Mouse (Mus musculus) frontal cortex, postnatal 36 days (tissue): Measurements from ENCODE around the gene Alk.

ENCODE experiments used
- DNase-seq, 2 experiments: peaks; one replicate each; pipeline ENCODE4 v3.0.0; 2022; ENCODE audit warnings: low spot score in 2 of 2

The Alk gene

GRCm38 (mm10) chr17:72038371-72038770, 566.1 kb downstream of the Alk start:
- DNase-seq, result no peak

- DNase-seq, result no peak
Observed at GRCm38 (mm10) chr17:72030672-72031071, 573.8 kb downstream of the Alk start.

DNA sequence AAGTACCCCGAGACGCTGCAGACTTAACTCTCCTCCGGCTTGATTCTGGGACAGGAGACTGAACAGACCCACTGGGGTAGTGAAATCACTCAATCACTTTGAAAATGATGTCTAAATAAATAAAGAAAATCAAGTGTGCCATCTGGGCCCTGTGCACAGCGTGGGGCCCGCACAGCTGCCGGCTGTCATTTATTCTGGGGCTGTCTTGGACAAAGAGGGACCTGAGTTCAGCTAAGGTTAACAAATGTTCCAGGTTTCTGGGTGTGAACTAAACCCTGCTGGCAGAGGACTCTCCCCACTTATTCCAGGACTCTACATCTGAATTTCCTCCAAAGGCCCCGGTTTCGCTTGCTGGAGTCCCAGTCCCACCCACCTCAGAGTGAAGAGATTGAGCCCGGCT, 581.1 kb downstream of the Alk start:
- no peak for DNase-seq

DNA sequence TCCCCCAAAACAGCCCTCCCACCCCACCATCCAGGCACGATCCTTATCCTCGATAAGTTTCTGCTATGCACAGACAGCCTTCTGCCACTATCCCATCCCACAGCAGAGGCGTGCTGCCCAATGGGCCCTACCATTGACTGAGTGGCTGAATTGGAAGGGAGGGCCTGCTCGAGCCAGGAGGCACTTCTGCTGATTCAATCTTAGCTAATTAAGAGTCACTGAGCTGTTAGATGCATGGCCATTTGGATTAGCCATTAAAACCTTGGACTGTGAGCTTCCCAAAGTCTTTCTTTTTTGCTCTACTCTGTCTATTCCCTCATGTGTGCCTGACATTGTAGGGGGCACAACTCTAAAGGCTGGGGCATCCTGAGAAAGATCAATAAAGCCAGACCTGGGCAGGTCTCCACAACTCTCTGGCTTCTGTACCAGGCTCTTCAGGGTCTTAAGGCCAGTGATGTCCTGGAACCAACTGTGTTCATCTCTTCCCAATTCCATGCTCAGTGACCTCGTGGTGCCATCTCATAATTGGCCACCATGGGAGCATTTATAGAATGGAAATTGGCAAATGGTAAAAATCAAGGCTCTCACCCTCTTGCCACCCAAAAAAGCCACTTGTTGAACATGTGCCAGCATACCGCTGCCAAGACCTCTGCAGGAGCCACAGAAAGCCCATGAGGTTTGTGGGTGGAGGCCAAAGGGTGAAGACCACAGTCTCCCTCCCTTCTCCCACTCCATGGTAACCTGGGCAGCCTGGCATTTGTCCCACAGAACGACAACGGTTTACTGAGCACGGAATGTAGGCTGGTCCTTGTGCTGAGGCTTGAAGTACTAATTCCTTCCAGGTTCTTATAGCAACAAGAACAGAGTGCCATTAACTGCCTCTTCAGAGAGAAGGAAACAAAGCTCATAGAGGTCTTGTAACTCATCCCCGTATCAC, 582.4 kb downstream of the Alk start:
- DNase-seq, result no peak

DNA sequence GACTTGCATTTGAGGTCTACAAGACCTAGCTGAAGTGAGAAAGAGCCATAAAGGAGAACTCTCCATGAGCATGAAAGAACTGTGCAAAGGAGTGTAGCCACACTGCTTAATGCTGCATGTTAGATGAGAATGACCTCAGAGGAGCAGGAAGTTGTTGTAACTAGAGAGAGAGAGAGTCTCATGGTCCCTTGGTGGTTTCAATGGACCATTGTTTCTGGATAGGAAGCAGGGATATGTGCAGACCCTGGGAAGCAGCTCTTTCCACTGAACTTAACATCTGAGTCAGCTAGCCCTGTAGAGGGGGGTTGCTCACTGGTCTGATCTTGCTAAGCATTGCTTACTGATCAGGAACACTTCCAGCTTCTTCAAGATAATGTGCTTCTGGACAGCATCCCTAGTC, 587.1 kb downstream of the Alk start:
- DNase-seq, result no peak

GRCm38 (mm10) chr17:72015253-72015652, 589.2 kb downstream of the Alk start:
- no peak for DNase-seq

DNA sequence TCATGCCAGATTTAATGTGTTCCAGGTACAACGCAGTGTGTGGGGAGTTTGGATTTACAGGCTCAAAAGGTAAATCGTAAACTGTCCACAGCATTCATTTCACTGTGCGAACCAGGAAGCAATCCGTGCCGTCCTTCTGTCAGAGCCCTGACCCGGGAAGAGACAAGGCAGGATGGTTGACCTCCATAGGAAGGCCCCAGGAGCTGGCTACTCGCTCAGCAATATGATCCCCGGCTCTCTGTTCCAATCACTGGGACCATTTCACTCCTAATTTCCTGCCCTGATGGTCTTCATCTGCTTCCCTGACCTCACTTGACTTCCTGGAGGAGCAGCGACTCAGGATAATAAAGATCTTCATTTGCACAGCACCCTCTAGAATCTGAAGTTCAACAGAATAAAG, 591.7 kb downstream of the Alk start:
- DNase-seq, result no peak

DNA sequence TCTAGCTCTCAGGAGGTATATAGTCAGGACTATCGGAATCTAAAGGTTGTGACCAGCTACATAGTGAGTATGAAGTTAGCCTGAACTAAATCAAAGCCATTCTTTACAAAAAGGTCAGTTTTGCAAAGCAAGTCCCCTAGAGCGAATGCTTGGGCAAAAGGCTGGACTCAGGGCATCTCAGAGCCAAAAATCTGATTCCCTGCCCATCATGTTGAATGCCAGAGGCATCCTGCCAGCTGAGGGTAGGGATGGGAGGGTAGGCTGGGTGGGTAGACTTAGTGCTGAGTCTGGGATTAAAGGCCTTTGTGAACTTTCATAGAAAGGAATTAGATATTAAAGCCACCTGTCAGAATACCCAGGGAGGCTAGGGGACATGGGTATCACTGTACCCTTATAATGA, 594.6 kb downstream of the Alk start:
- DNase-seq, result no peak

GRCm38 (mm10) chr17:72008389-72008788, 596.0 kb downstream of the Alk start:
- no peak for DNase-seq

DNA sequence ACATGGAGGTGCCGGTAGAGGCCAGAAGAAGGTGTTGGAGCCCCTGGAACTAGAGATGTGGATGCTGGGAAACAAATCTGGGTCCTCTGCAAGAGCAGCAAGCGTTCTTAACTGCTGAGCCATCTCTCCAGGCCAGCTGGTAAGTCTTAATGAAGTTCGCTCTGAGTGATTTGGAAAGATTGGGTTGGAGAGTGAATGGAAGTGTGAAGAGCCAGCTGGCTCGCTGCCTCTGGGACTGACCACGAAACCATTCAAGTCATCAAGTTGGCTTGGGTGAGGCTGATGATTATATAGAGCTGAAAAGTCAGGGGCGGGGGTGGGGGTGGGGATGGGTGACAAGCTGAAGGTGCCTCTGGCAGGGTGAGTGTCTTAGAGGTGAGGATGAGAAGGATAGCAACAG, 599.1 kb downstream of the Alk start:
- DNase-seq, result no peak

GRCm38 (mm10) chr17:71999527-72000482, 604.6 kb downstream of the Alk start:
- DNase-seq, result no peak

- DNase-seq, result peak; percentile 40 to 68
Observed at GRCm38 (mm10) chr17:71997680-71998079, 606.7 kb downstream of the Alk start.

- DNase-seq, result no peak
Observed at GRCm38 (mm10) chr17:71995539-71995938, 608.9 kb downstream of the Alk start.

GRCm38 (mm10) chr17:71994144-71994543, 610.3 kb downstream of the Alk start:
- no peak for DNase-seq

- DNase-seq, result no peak
Observed at GRCm38 (mm10) chr17:71993011-71993410, 611.4 kb downstream of the Alk start.

GRCm38 (mm10) chr17:71991260-71991659, 613.2 kb downstream of the Alk start:
- no peak for DNase-seq

DNA sequence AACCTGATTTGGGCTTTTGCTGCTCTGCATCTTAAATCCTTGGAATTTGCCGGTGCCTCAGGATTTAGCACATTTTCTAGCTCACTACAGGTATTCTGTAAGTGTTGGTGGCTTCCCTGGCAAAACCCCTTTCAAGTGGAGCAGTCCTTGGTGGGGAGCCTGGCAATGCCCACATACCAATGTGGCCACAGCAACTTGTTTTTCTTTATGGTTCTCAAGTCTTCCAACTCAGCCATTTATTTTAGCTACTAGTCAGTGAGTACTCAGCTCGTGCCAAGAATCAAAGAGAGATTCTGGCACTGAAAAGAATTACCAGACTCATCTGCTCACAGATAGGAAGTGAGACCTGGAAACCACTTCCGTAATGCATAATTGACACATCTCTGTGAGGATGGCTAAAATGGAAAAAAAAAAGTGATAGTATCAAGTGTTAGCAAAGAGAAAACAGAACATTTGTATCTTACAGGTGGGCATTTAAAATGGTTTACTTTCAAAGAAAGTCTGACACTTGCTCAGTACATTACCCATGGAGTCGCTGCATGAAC, 614.2 kb downstream of the Alk start:
- no peak for DNase-seq

DNA sequence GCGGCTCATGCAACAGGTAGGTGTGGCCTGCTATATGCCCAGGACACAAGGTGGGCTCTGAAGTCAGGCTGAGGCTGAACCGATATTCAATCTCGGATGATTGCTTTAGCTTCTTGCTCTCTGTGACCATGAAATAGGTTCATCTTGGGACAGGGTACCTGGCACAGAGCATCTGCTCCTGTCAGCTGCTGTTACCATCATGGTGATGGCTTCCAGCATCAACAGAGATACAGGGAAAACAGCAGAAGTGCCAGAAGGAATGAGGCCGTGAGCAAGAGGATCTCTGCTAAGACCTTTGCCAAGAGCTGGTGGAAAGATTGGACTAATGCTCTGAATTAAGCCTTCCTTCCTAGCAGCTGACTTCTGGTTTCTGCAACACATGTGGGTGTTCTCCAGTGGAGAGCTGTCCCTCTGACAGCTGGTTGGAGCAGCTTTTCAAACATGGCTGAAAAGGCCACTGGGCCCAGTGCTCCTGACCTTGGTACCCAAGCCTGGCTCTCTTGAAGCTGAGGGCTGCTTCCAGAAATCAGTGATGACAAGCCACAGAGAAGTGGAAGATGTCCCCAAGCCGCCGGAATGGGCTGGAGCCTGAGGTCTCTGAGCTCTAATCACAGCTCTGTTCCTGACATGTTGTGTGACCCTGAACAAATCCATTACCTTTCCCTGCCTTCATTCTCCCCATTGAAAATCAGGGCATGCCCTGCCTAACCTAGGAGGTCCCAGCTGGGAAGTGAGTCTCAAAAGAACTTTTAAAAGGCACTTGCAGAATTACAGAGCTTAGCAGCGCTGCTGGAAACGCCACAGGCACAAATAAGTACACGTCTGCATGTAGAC, 615.5 kb downstream of the Alk start:
- no peak for DNase-seq

- no peak for DNase-seq
Observed at GRCm38 (mm10) chr17:71986998-71987397, 617.4 kb downstream of the Alk start.

DNA sequence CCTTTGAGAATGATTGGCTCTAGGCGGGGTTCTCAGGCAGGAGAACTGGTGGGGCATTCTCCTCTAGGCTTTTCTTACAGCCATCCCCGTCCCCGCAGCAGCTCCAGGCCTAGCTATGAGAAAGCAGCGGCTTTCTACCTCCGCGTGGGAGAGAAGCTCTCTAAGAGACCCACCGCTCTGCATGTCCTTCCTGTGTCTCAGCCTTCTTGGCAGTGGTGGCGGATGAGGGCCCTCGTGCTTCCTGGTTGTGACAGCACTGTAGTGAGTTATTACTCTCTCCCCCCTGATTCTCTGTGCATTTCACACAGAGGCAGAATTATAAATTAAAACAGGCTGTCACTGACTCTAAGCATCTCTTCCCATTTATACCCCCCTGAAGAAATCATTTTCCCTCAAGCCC, 618.0 kb downstream of the Alk start:
- DNase-seq, result no peak

DNA sequence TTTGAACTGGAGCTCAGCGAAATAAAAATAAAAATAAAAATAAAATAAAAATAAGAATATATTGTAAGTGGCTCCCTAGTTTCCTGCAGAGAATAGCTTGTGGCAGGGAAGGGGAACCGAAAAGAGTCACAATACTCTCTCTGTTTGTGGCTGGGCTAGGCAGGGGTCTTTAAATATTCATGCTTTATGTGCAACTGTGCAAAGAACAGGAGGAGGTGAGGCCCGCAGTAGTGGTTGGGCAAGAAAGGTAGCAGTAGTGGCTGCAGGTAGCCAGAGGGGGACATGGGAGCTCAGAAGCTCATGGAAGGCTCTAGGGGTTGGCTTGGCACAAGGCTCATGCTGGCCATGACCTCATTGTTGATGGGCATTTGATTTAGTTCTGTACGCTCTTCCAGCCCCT, 623.2 kb downstream of the Alk start:
- DNase-seq, result no peak
